Mouse (Mus musculus) cerebellum, adult 2 months (tissue): ENCODE measurements around the gene Klhl29. TPM values are rescaled to one million over a fixed set of nuclear protein-coding genes. Genes with fewer than 3 reads are reported as not detected.
A peak's percentile ranks its signal among the peaks of the same experiment; 100 is the strongest.

Source experiments
- DNase-seq, 2 experiments: peaks; one replicate each; pipeline ENCODE4 v3.0.0; 2021
- H3K27ac ChIP-seq: fragments of 200-500 bp; 2 replicates; pipeline ENCODE4 v1.5.1; 2012; ENCODE audit warnings: low read length, control low read depth, inconsistent platforms; ENCODE audit not compliant: insufficient read depth
- H3K27me3 ChIP-seq: fragments of 200-500 bp; 2 replicates; pipeline ENCODE4 v1.6.1; 2012; ENCODE audit warnings: inconsistent platforms, mild to moderate bottlenecking, low read length, moderate library complexity; ENCODE audit not compliant: control insufficient read depth, insufficient read depth
- H3K4me1 ChIP-seq: fragments of 200-500 bp; 2 replicates; pipeline ENCODE4 v1.6.1; 2011; ENCODE audit warnings: low read length; ENCODE audit not compliant: control insufficient read depth, insufficient read depth
- H3K4me3 ChIP-seq: fragments of 200-500 bp; replicated peaks from 2 replicates; pipeline ENCODE3; 2011; ENCODE audit warnings: mild to moderate bottlenecking, low read depth, low read length, control low read depth; ENCODE audit not compliant: insufficient read depth
- CTCF ChIP-seq: fragments of 200-500 bp; IDR thresholded peaks from 2 replicates; pipeline ENCODE4 v1.5.1; 2011; ENCODE audit warnings: low read depth, mild to moderate bottlenecking, control low read depth, low read length, moderate library complexity, borderline replicate concordance; ENCODE audit not compliant: insufficient read depth
- POLR2A ChIP-seq: fragments of 200-500 bp; IDR thresholded peaks from 2 replicates; pipeline ENCODE4 v1.6.1; 2011; ENCODE audit warnings: low read length, control low read depth, borderline replicate concordance; ENCODE audit not compliant: insufficient read depth
- WGBS: fragments of 180-500 bp; shearing (Covaris S2); methylation state at CpG from one replicate; pipeline ENCODE4 v1.1.7; 2018; 5-methylcytosine and 5-hydroxymethylcytosine counted together
- polyA plus RNA-seq: library from polyadenylated mRNA; depleted of rRNA; stranded (reverse); fragments of >200 nt; gene quantifications from 2 replicates; pipeline ENCODE4 v1.2.3, GENCODE M21; 2012

Klhl29 gene
- polyA plus RNA-seq, 1 experiment, result 15.2 TPM

- Histone ChIP-seq H3K4me3 (no peak overlapping the region), H3K27ac (no peak overlapping the region), H3K27me3 (no peaks in the 10 kb centered on the region), H3K4me1 (no peaks in the 10 kb centered on the region)
- DNase-seq, result no peak
- WGBS, result 45% methylated on average over 5 of the region's 5 CpGs
- TF ChIP-seq CTCF (no peak), POLR2A (no peak)
These were observed 138.4 kb downstream of the Klhl29 start for GRCm38 (mm10) chr12:5237078-5237477.

- no peaks in the 10 kb centered on the region for H3K27me3 ChIP-seq
- no peaks in the 10 kb centered on the region for H3K4me1 ChIP-seq
- WGBS, result 96% methylated on average over 12 of the region's 12 CpGs
- H3K27ac ChIP-seq, result no peak overlapping the region
- TF ChIP-seq CTCF, result no peak
- no peak for TF ChIP-seq POLR2A
- DNase-seq, result no peak
- H3K4me3 ChIP-seq, result no peak overlapping the region
These were observed 139.9 kb downstream of the Klhl29 start for GRCm38 (mm10) chr12:5235596-5235995.

- H3K27ac ChIP-seq, result no peak overlapping the region
- no peaks in the 10 kb centered on the region; the same call in 1 of the 2 replicates for H3K4me1 ChIP-seq
- no peak for TF ChIP-seq CTCF
- no peak for TF ChIP-seq POLR2A
- WGBS, result 94% methylated on average over 5 of the region's 5 CpGs
- no peak for DNase-seq
- H3K27me3 ChIP-seq, result no peaks in the 10 kb centered on the region
- H3K4me3 ChIP-seq, result no peak overlapping the region
These were observed 145.0 kb downstream of the Klhl29 start for GRCm38 (mm10) chr12:5230504-5230903.

GRCm38 (mm10) chr12:5226676-5227654, 148.5 kb downstream of the Klhl29 start:
- Histone ChIP-seq H3K27ac (no peak overlapping the region), H3K27me3 (no peaks in the 10 kb centered on the region), H3K4me3 (no peak overlapping the region), H3K4me1 (peaks cover 4% of the 10 kb centered on the region)
- DNase-seq, result no peak
- WGBS, result 78% methylated on average over 14 of the region's 14 CpGs
- TF ChIP-seq CTCF (no peak), POLR2A (no peak)

GRCm38 (mm10) chr12:5223595-5223994, 151.9 kb downstream of the Klhl29 start:
- Histone ChIP-seq H3K4me3 (no peak overlapping the region), H3K27ac (no peak overlapping the region), H3K4me1 (peaks cover 4% of the 10 kb centered on the region), H3K27me3 (no peaks in the 10 kb centered on the region)
- TF ChIP-seq CTCF (no peak), POLR2A (no peak)
- WGBS, result 0% methylated on average over 1 of the region's 1 CpGs
- DNase-seq, result peak; percentile 49 to 65

- no peak for TF ChIP-seq CTCF
- no peak for TF ChIP-seq POLR2A
- peaks cover 4% of the 10 kb centered on the region for H3K4me1 ChIP-seq
- H3K4me3 ChIP-seq, result no peak overlapping the region
- no peak for DNase-seq
- H3K27ac ChIP-seq, result no peak overlapping the region
- WGBS, result 98% methylated on average over 8 of the region's 8 CpGs
- H3K27me3 ChIP-seq, result no peaks in the 10 kb centered on the region
These were observed 152.9 kb downstream of the Klhl29 start for GRCm38 (mm10) chr12:5222439-5223202.

GRCm38 (mm10) chr12:5219913-5220575, 155.4 kb downstream of the Klhl29 start:
- WGBS, result 76% methylated on average over 14 of the region's 14 CpGs
- no peak for TF ChIP-seq CTCF
- TF ChIP-seq POLR2A, result no peak
- H3K4me1 ChIP-seq, result peaks cover 4% of the 10 kb centered on the region
- H3K27ac ChIP-seq, result no peak overlapping the region
- no peaks in the 10 kb centered on the region for H3K27me3 ChIP-seq
- peak in 1 of 2 experiments; percentile 37 for DNase-seq
- no peak overlapping the region for H3K4me3 ChIP-seq
